Comparison of ENCODE assay signal across 8 mouse cellular contexts in the genomic region with DNA sequence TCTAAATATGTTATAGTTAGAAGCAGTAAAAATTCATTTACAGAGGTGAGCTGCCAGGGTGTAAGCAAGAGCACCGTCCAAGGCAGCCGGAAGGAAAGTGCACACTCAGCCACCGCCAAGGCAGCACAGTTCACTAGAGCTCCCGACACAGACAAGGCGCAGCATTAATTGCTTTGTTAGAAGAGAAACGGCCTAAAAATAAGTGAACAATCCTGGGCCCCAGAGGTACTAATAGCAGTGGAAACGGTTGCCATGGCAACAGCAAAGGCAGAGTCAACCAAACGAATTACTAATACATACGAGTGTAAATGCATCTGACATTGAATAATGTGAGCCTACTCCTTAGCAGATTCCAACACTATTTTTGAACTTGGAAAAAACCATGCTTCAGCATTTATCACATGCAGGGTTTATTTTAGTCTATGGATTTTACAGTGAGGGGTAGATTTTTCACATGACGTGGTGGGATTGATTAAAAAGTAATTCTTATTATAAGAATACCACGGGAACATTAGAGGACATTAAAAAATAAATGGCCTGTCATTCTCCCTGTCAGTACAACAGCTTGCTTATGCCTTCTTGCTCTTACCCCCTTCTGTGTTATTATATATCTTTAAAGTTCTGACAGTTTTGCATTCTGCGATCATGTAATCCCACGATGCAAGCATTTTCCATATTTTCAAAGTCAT.
DNase-seq lines count a peak whose midpoint lies in the region; ATAC-seq and TF ChIP-seq lines count a peak whose summit lies in the region.

No protein-coding gene starts in this region.

- WGBS in stomach, embryonic 14.5 days = 30% methylated on average over 13 of the region's 13 CpGs
- WGBS in stomach, postnatal 0 days = 36% methylated on average over 13 of the region's 13 CpGs
- WGBS in hindbrain, embryonic 15.5 days = 19% methylated on average over 13 of the region's 13 CpGs
- 51% methylated on average over 13 of the region's 13 CpGs for WGBS in midbrain, embryonic 11.5 days

- no peaks in the 10 kb centered on the region for H3K4me1 ChIP-seq in stomach, embryonic 14.5 days (ENCODE audit: control insufficient read depth, insufficient read depth, low read length)
- H3K4me1 ChIP-seq in stomach, postnatal 0 days (replicated peaks; ENCODE audit: control insufficient read depth, insufficient read depth) = no peaks in the 10 kb centered on the region
- peaks cover 31% of the 10 kb centered on the region for H3K4me1 ChIP-seq in hindbrain, embryonic 15.5 days (replicated peaks)
- H3K4me1 ChIP-seq in midbrain, embryonic 11.5 days (ENCODE audit: control insufficient read depth, insufficient read depth, low read length) = 0 out of 2 replicates have a peak, but pooled peaks cover 3% of the 10 kb centered on the region

- H3K4me2 ChIP-seq in stomach, embryonic 14.5 days (replicated peaks; ENCODE audit: low read depth, low read length) = no peak overlapping the region
- H3K4me2 ChIP-seq in stomach, postnatal 0 days (replicated peaks; ENCODE audit: low read depth) = no peak overlapping the region
- H3K4me2 ChIP-seq in hindbrain, embryonic 15.5 days = peak overlapping the region; percentile 14; the same call in 1 of the 2 replicates
- H3K4me2 ChIP-seq in midbrain, embryonic 11.5 days = no peak overlapping the region

- no peaks in the 10 kb centered on the region for H3K36me3 ChIP-seq in stomach, embryonic 14.5 days (ENCODE audit: control insufficient read depth, insufficient read depth, low read length)
- no peaks in the 10 kb centered on the region for H3K36me3 ChIP-seq in stomach, postnatal 0 days (ENCODE audit: control insufficient read depth, insufficient read depth, low read length)
- no peaks in the 10 kb centered on the region for H3K36me3 ChIP-seq in hindbrain, embryonic 15.5 days
- no peaks in the 10 kb centered on the region for H3K36me3 ChIP-seq in midbrain, embryonic 11.5 days (ENCODE audit: control insufficient read depth, insufficient read depth, low read length)

- no peaks in the 10 kb centered on the region for H3K9me3 ChIP-seq in stomach, embryonic 14.5 days (ENCODE audit: control insufficient read depth, low read depth, low read length)
- H3K9me3 ChIP-seq in stomach, postnatal 0 days (ENCODE audit: control insufficient read depth, low read length) = no peaks in the 10 kb centered on the region
- H3K9me3 ChIP-seq in hindbrain, embryonic 15.5 days = no peaks in the 10 kb centered on the region
- H3K9me3 ChIP-seq in midbrain, embryonic 11.5 days (ENCODE audit: control insufficient read depth, low read length) = no peaks in the 10 kb centered on the region

- no peak overlapping the region for H3K27ac ChIP-seq in stomach, embryonic 14.5 days (ENCODE audit: low read length)
- no peak overlapping the region for H3K27ac ChIP-seq in stomach, postnatal 0 days (replicated peaks)
- H3K27ac ChIP-seq in hindbrain, embryonic 15.5 days (replicated peaks) = peak overlapping the region; percentile 74
- no peak overlapping the region for H3K27ac ChIP-seq in midbrain, embryonic 11.5 days (ENCODE audit: low read depth, low read length)

- TF ChIP-seq CTCF in stomach, postnatal 0 days (IDR thresholded peaks at IDR 0.05; ENCODE audit: low read depth) = no peak

- peak; percentile 49; the same call in 1 of the 2 replicates for ATAC-seq in stomach, embryonic 14.5 days (ENCODE audit: insufficient number of reproducible peaks, insufficient read depth, low FRiP score, low read depth)
- ATAC-seq in stomach, postnatal 0 days (ENCODE audit: low FRiP score, low TSS enrichment) = no peak; the same call in 1 of the 2 replicates
- peak; percentile 92 for ATAC-seq in hindbrain, embryonic 15.5 days (ENCODE audit: low FRiP score, low read depth)
- ATAC-seq in midbrain, embryonic 11.5 days (ENCODE audit: low FRiP score) = peak; percentile 84

- no peak overlapping the region for H3K9ac ChIP-seq in stomach, embryonic 14.5 days (replicated peaks; ENCODE audit: low read depth, low read length)
- no peak overlapping the region for H3K9ac ChIP-seq in stomach, postnatal 0 days (ENCODE audit: low read length)
- H3K9ac ChIP-seq in hindbrain, embryonic 15.5 days = no peak overlapping the region
- no peak overlapping the region for H3K9ac ChIP-seq in midbrain, embryonic 11.5 days (ENCODE audit: low read length)

- DNase-seq in stomach, postnatal 0 days (ENCODE audit: low spot score) = no peak
- DNase-seq in midbrain, embryonic 11.5 days (ENCODE audit: low spot score, missing footprints) = peak; percentile 87
- peak; percentile 87 for DNase-seq in telencephalon, adult 2 months (ENCODE audit: low read depth, low spot score)
- no peak for DNase-seq in urinary bladder, adult 18-20 months (ENCODE audit: low spot score in 2 of 2)
- DNase-seq in lung, adult 18-20 months = no peak
- DNase-seq in lung, postnatal 25 days (ENCODE audit: low spot score) = no peak

- H3K27me3 ChIP-seq in stomach, embryonic 14.5 days (ENCODE audit: control insufficient read depth, insufficient read depth, low read length) = no peaks in the 10 kb centered on the region
- no peaks in the 10 kb centered on the region for H3K27me3 ChIP-seq in stomach, postnatal 0 days (ENCODE audit: control insufficient read depth, insufficient read depth, low read length)
- no peaks in the 10 kb centered on the region for H3K27me3 ChIP-seq in hindbrain, embryonic 15.5 days
- H3K27me3 ChIP-seq in midbrain, embryonic 11.5 days (ENCODE audit: control insufficient read depth, insufficient read depth, low read length) = no peaks in the 10 kb centered on the region

- TF ChIP-seq EP300 in stomach, postnatal 0 days (optimal IDR thresholded peaks at IDR 0.05) = no peak

- no peak overlapping the region for H3K4me3 ChIP-seq in stomach, embryonic 14.5 days (ENCODE audit: low read depth, low read length)
- no peak overlapping the region for H3K4me3 ChIP-seq in stomach, postnatal 0 days (ENCODE audit: low read depth, low read length)
- no peak overlapping the region for H3K4me3 ChIP-seq in hindbrain, embryonic 15.5 days
- no peak overlapping the region for H3K4me3 ChIP-seq in midbrain, embryonic 11.5 days (ENCODE audit: low read depth, low read length)

Comparison
In these comparisons a context has a peak if more than half of its experiments do, and no peak if none do; other contexts are left out.
1. DNase-seq: peak in midbrain, embryonic 11.5 days (single experiment) and telencephalon, adult 2 months (single experiment); none in stomach, postnatal 0 days (single experiment), urinary bladder, adult 18-20 months (0 of 2), lung, adult 18-20 months (0 of 2) and lung, postnatal 25 days (single experiment).